Mouse (Mus musculus) ES-Bruce4 (cell line): Measurements from ENCODE around the gene Ncl.

Experiments
- CTCF ChIP-seq: IDR thresholded peaks from one replicate; pipeline ENCODE4 v1.8.1; 2011; ENCODE audit warnings: low read depth, low read length
- POLR2A ChIP-seq: IDR thresholded peaks from one replicate; pipeline ENCODE4 v1.8.1; 2011; ENCODE audit warnings: low read length; ENCODE audit not compliant: insufficient read depth

DNA sequence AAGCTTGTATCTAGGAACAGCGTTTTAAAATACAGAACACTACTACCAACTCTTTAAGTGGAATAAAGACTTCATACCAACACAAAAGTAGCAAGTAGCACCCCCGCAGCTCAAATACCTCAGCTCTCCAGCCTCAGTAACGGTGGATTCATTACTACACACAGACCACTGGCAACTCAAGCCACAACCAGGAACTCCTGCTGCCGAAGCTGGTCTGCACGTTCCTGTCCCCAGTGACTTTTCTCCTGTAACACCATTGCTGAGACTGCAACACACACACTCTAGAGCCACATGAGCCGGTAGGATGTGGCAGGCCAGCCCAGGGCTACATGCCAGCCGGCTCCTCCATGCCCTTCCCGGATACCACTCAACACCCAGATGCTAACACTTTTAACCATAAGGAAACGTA lies 20.0 kb upstream of the Ncl start:
- TF ChIP-seq POLR2A (no peak), CTCF (no peak)
